19 mouse cellular contexts compared by ENCODE assay signal in the genomic region with DNA sequence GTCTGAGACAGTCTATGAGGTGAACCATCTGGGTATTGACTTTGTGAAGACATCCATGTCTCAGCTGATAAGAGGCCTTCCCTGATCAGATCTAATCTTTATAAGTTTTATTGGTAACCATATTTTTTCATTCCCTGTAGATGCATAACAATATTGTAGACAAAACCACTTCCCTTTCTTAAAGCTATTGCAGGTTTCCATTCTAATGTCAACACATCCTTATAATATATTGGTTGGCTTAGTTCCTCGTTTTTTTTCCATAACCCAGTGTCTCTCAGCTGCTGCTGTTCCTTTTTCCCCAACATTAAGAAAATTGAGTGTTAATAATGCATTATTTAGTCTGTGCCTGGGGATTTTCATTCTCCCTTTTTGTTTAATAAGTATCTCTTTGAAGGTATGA. TPM values are rescaled to one million over a fixed set of nuclear protein-coding genes. Genes with fewer than 3 reads are reported as not detected.
DNase-seq lines count a peak whose midpoint lies in the region; ATAC-seq and TF ChIP-seq lines count a peak whose summit lies in the region.
"Had no signal": no experiment of that assay in that cellular context is flagged by ENCODE, and none has a peak within 500 bp of the region (broad histone marks: within the 10 kb centered on the region; RNA-seq: fewer than 3 reads in every experiment).

No protein-coding gene starts in this region.

- H3K36me3 ChIP-seq in liver, adult 2 months (ENCODE audit: control insufficient read depth, insufficient read depth, low read length): no peaks in the 10 kb centered on the region
- no peaks in the 10 kb centered on the region for H3K36me3 ChIP-seq in liver, embryonic 11.5 days (ENCODE audit: control insufficient read depth, insufficient read depth, low read length)
- H3K36me3 ChIP-seq: embryonic facial prominence, embryonic 10.5 days; embryonic facial prominence, embryonic 12.5 days; forebrain, embryonic 15.5 days had no signal

- no peak for TF ChIP-seq POLR2A in liver, adult 2 months (IDR thresholded peaks at IDR 0.05; ENCODE audit: extremely low read depth, insufficient read depth, low read length)

- no peak for TF ChIP-seq CTCF in liver, adult 2 months (IDR thresholded peaks at IDR 0.05; ENCODE audit: low read depth, low read length)
- TF ChIP-seq CTCF in gastrocnemius, adult 2 months (IDR thresholded peaks at IDR 0.05): no peak

- intact Hi-C loops in gastrocnemius, adult 2 months (cut with DNase I): no loop called here

- no peaks in the 10 kb centered on the region for H3K27me3 ChIP-seq in liver, adult 2 months (ENCODE audit: control insufficient read depth, insufficient read depth, low read length)
- no peaks in the 10 kb centered on the region for H3K27me3 ChIP-seq in liver, embryonic 11.5 days (replicated peaks; ENCODE audit: control insufficient read depth, insufficient read depth, low read length)
- H3K27me3 ChIP-seq: embryonic facial prominence, embryonic 12.5 days; forebrain, embryonic 13.5 days; forebrain, embryonic 15.5 days had no signal

- ATAC-seq in liver, embryonic 11.5 days (replicated peaks; ENCODE audit: low FRiP score): no peak
- ATAC-seq in granulocyte monocyte progenitor cell, adult 5-6 weeks (replicated peaks; ENCODE audit: poor library complexity, severe bottlenecking): peak; percentile 74
- peak; percentile 70 for ATAC-seq in megakaryocyte, adult 5-6 weeks (ENCODE audit: poor library complexity, severe bottlenecking)
- ATAC-seq: forebrain, embryonic 13.5 days; forebrain, embryonic 15.5 days had no signal

- no peak overlapping the region for H3K27ac ChIP-seq in liver, adult 2 months (replicated peaks; ENCODE audit: insufficient read depth, low read depth, low read length)
- H3K27ac ChIP-seq in liver, embryonic 11.5 days (ENCODE audit: low read depth, low read length): no peak overlapping the region
- no peak overlapping the region for H3K27ac ChIP-seq in gastrocnemius, adult 2 months
- H3K27ac ChIP-seq: embryonic facial prominence, embryonic 10.5 days; embryonic facial prominence, embryonic 12.5 days; forebrain, embryonic 13.5 days; forebrain, embryonic 15.5 days had no signal

- no peak overlapping the region for H3K9ac ChIP-seq in liver, adult 2 months (ENCODE audit: low read depth, low read length)
- H3K9ac ChIP-seq in liver, embryonic 11.5 days (ENCODE audit: low read depth, low read length): no peak overlapping the region
- H3K9ac ChIP-seq: embryonic facial prominence, embryonic 12.5 days; forebrain, embryonic 13.5 days; forebrain, embryonic 15.5 days had no signal

- H3K9me3 ChIP-seq in liver, embryonic 11.5 days (ENCODE audit: control insufficient read depth, low read length): no peaks in the 10 kb centered on the region
- H3K9me3 ChIP-seq: embryonic facial prominence, embryonic 10.5 days; embryonic facial prominence, embryonic 12.5 days; forebrain, embryonic 13.5 days; forebrain, embryonic 15.5 days had no signal

- 27% methylated on average over 1 of the region's 1 CpGs for WGBS in liver, adult 2 months
- WGBS in liver, embryonic 11.5 days: 37% methylated on average over 1 of the region's 1 CpGs

- H3K4me1 ChIP-seq in liver, adult 2 months (ENCODE audit: control insufficient read depth, insufficient read depth, low read length): no peaks in the 10 kb centered on the region
- H3K4me1 ChIP-seq in liver, embryonic 11.5 days (replicated peaks; ENCODE audit: control insufficient read depth, insufficient read depth, low read length): no peaks in the 10 kb centered on the region
- H3K4me1 ChIP-seq: embryonic facial prominence, embryonic 10.5 days; embryonic facial prominence, embryonic 12.5 days; forebrain, embryonic 13.5 days; forebrain, embryonic 15.5 days had no signal

- DNase-seq in liver, adult 2 months (ENCODE audit: extremely low read depth, low read depth, low spot score): peak; percentile 1
- DNase-seq in liver, embryonic 11.5 days (ENCODE audit: low spot score): no peak
- DNase-seq in layer of hippocampus, adult 9-11 months: no peak
- no peak for DNase-seq in gastrocnemius, adult 2 months
- DNase-seq in yolk sac, embryonic 10.5 days (ENCODE audit: low spot score): no peak
- DNase-seq: adrenal gland, adult 2 months; adrenal gland, postnatal 10 days; adrenal gland, postnatal 25 days; cerebellum, adult 11-12 months; cerebellum, adult 2 months; cerebellum, adult 9-10 months; cerebellum, postnatal 10 days; cerebellum, postnatal 25 days had no signal

- no peak overlapping the region for H3K4me3 ChIP-seq in liver, adult 2 months (ENCODE audit: insufficient read depth, low read depth, low read length)
- no peak overlapping the region for H3K4me3 ChIP-seq in liver, embryonic 11.5 days (ENCODE audit: low read depth, low read length)
- no peak overlapping the region for H3K4me3 ChIP-seq in gastrocnemius, adult 2 months
- H3K4me3 ChIP-seq: embryonic facial prominence, embryonic 10.5 days; embryonic facial prominence, embryonic 12.5 days; forebrain, embryonic 13.5 days; forebrain, embryonic 15.5 days had no signal

- no peak overlapping the region for H3K4me2 ChIP-seq in liver, embryonic 11.5 days
- H3K4me2 ChIP-seq: embryonic facial prominence, embryonic 12.5 days; forebrain, embryonic 13.5 days; forebrain, embryonic 15.5 days had no signal

- no peaks in the 10 kb centered on the region for H3K79me2 ChIP-seq in liver, adult 2 months (ENCODE audit: control insufficient read depth, insufficient read depth, low read length)

RNA-seq across cellular contexts. Expression of gene Map1s, which starts 37.5 kb away (rescaled TPM):
- 1.8 and 3.0 TPM in 2 replicates for total RNA-seq in liver, adult 2 months (2014; rRNA removed)
- 4.6 and 8.7 TPM in 2 replicates for polyA plus RNA-seq in liver, adult 2 months (2012; rRNA removed)
- polyA plus RNA-seq in liver, embryonic 11.5 days (2014; fragmentation: Nextera tagmentation; extraction: Ambion mirVana): 48.7 and 49.0 TPM in 2 replicates
- total RNA-seq in granulocyte monocyte progenitor cell, adult 5-6 weeks (2014; fragmentation: Nextera tagmentation): 12.1 and 24.0 TPM in 2 replicates
- total RNA-seq in granulocyte monocyte progenitor cell, adult 5-6 weeks (2017): 7.4 and 7.6 TPM in 2 replicates
- total RNA-seq in megakaryocyte, adult 5-6 weeks (2015): 15.0 and 17.1 TPM in 2 replicates
- 11.3 and 11.8 TPM in 2 replicates for total RNA-seq in megakaryocyte, adult 5-6 weeks (2017)
- 10 to 100 TPM; 10.6 to 11.2 TPM for total RNA-seq in gastrocnemius, adult 2 months (2021)

RNA-seq across cellular contexts. Expression of gene Rpl18a, which starts 46.0 kb away (rescaled TPM):
- total RNA-seq in liver, adult 2 months (2014; rRNA removed): 318 and 506 TPM in 2 replicates
- 1,953 and 2,350 TPM in 2 replicates for polyA plus RNA-seq in liver, adult 2 months (2012; rRNA removed)
- 3,876 and 4,144 TPM in 2 replicates for polyA plus RNA-seq in liver, embryonic 11.5 days (2014; fragmentation: Nextera tagmentation; extraction: Ambion mirVana)
- total RNA-seq in granulocyte monocyte progenitor cell, adult 5-6 weeks (2014; fragmentation: Nextera tagmentation): 5,658 and 6,549 TPM in 2 replicates
- total RNA-seq in granulocyte monocyte progenitor cell, adult 5-6 weeks (2017): 2,742 and 3,425 TPM in 2 replicates
- 5,087 and 5,550 TPM in 2 replicates for total RNA-seq in megakaryocyte, adult 5-6 weeks (2015)
- 1,590 and 1,750 TPM in 2 replicates for total RNA-seq in megakaryocyte, adult 5-6 weeks (2017)
- 1,000 to 10,000 TPM in 1 of 2 experiments, 100 to 1,000 TPM in 1; 932 to 1,039 TPM for total RNA-seq in gastrocnemius, adult 2 months (2021)

RNA-seq across cellular contexts. Expression of gene Slc5a5, which starts 50.6 kb away (rescaled TPM):
- not detected in 2 replicates for total RNA-seq in liver, adult 2 months (2014; rRNA removed)
- polyA plus RNA-seq in liver, adult 2 months (2012; rRNA removed): not detected in 2 replicates
- polyA plus RNA-seq in liver, embryonic 11.5 days (2014; fragmentation: Nextera tagmentation; extraction: Ambion mirVana): 0.18 and 0.34 TPM in 2 replicates
- total RNA-seq in granulocyte monocyte progenitor cell, adult 5-6 weeks (2014; fragmentation: Nextera tagmentation): not detected in 2 replicates
- 0.15 TPM in 1 of 2 replicates, not detected in the other for total RNA-seq in granulocyte monocyte progenitor cell, adult 5-6 weeks (2017)
- 0.07 TPM in 1 of 2 replicates, not detected in the other for total RNA-seq in megakaryocyte, adult 5-6 weeks (2015)
- not detected in 2 replicates for total RNA-seq in megakaryocyte, adult 5-6 weeks (2017)
- total RNA-seq in gastrocnemius, adult 2 months (2021): not detected
